Mouse (Mus musculus): ENCODE results near the gene Ms4a14. TPM values are rescaled to one million over a fixed set of nuclear protein-coding genes. Genes with fewer than 3 reads are reported as not detected.
"Not testable (repeated sequence)": the region's sequence is repeated elsewhere in the genome, so short reads cannot be mapped to it uniquely, and the experiment has no call there.

Ms4a14 gene
- total RNA-seq (2017), result not detected in 2 replicates

GRCm38 (mm10) chr19:11314354-11314753 is at the start of gene Ms4a14:
Gene Ms4a14 (minus strand): TSS chr19:11314454.
- ATAC-seq (ENCODE audit: extremely low read depth, insufficient number of reproducible peaks, low FRiP score, poor library complexity, severe bottlenecking), result no peak

- peak; percentile 51; the same call in 1 of the 2 replicates for ATAC-seq (ENCODE audit: extremely low read depth, insufficient number of reproducible peaks, low FRiP score, poor library complexity, severe bottlenecking)
Measured at GRCm38 (mm10) chr19:11362002-11362401, 47.7 kb upstream of the Ms4a14 start.

- ATAC-seq (ENCODE audit: extremely low read depth, insufficient number of reproducible peaks, low FRiP score, poor library complexity, severe bottlenecking), result peak; percentile 55; the same call in 1 of the 2 replicates
Measured at GRCm38 (mm10) chr19:11360106-11360505, 45.9 kb upstream of the Ms4a14 start.

GRCm38 (mm10) chr19:11355730-11356129 is 41.5 kb upstream of the Ms4a14 start:
- ATAC-seq (ENCODE audit: extremely low read depth, insufficient number of reproducible peaks, low FRiP score, poor library complexity, severe bottlenecking), result peak; percentile 51; the same call in 1 of the 2 replicates

- ATAC-seq (ENCODE audit: extremely low read depth, insufficient number of reproducible peaks, low FRiP score, poor library complexity, severe bottlenecking), result peak; percentile 60; the same call in 1 of the 2 replicates
Measured at GRCm38 (mm10) chr19:11351878-11352277, 37.6 kb upstream of the Ms4a14 start.

GRCm38 (mm10) chr19:11349698-11350481 is 35.6 kb upstream of the Ms4a14 start:
- no peak for ATAC-seq (ENCODE audit: extremely low read depth, insufficient number of reproducible peaks, low FRiP score, poor library complexity, severe bottlenecking)

- no peak for ATAC-seq (ENCODE audit: extremely low read depth, insufficient number of reproducible peaks, low FRiP score, poor library complexity, severe bottlenecking)
Measured at GRCm38 (mm10) chr19:11343992-11344391, 29.7 kb upstream of the Ms4a14 start.

- ATAC-seq (ENCODE audit: extremely low read depth, insufficient number of reproducible peaks, low FRiP score, poor library complexity, severe bottlenecking), result no peak
Measured at GRCm38 (mm10) chr19:11343147-11343546, 28.9 kb upstream of the Ms4a14 start.

GRCm38 (mm10) chr19:11335932-11336331 is 21.7 kb upstream of the Ms4a14 start, which contains the start of gene Ms4a7:
Gene Ms4a7 (minus strand): TSS chr19:11336146.
- ATAC-seq (ENCODE audit: extremely low read depth, insufficient number of reproducible peaks, low FRiP score, poor library complexity, severe bottlenecking), result peak; percentile 26; the same call in 1 of the 2 replicates

- ATAC-seq (ENCODE audit: extremely low read depth, insufficient number of reproducible peaks, low FRiP score, poor library complexity, severe bottlenecking), result no peak
Measured at GRCm38 (mm10) chr19:11321123-11321522, 6.9 kb upstream of the Ms4a14 start.

GRCm38 (mm10) chr19:11316786-11317185 is 2.5 kb upstream of the Ms4a14 start:
- ATAC-seq (ENCODE audit: extremely low read depth, insufficient number of reproducible peaks, low FRiP score, poor library complexity, severe bottlenecking), result no peak

GRCm38 (mm10) chr19:11308888-11309287 is 5.4 kb downstream of the Ms4a14 start:
- no peak for ATAC-seq (ENCODE audit: extremely low read depth, insufficient number of reproducible peaks, low FRiP score, poor library complexity, severe bottlenecking)

- not testable (repeated sequence) for ATAC-seq (ENCODE audit: extremely low read depth, insufficient number of reproducible peaks, low FRiP score, poor library complexity, severe bottlenecking)
Measured at GRCm38 (mm10) chr19:11299529-11299928, 14.7 kb downstream of the Ms4a14 start.

- ATAC-seq (ENCODE audit: extremely low read depth, insufficient number of reproducible peaks, low FRiP score, poor library complexity, severe bottlenecking), result no peak
Measured at GRCm38 (mm10) chr19:11298939-11299338, 15.3 kb downstream of the Ms4a14 start.

GRCm38 (mm10) chr19:11293616-11294015 is 20.6 kb downstream of the Ms4a14 start:
- ATAC-seq (ENCODE audit: extremely low read depth, insufficient number of reproducible peaks, low FRiP score, poor library complexity, severe bottlenecking), result not testable (repeated sequence)

- ATAC-seq (ENCODE audit: extremely low read depth, insufficient number of reproducible peaks, low FRiP score, poor library complexity, severe bottlenecking), result no peak
Measured at GRCm38 (mm10) chr19:11292990-11293389, 21.3 kb downstream of the Ms4a14 start.

GRCm38 (mm10) chr19:11283773-11284172 is 30.5 kb downstream of the Ms4a14 start, which contains the start of gene Ms4a5:
Gene Ms4a5 (minus strand): TSS chr19:11283873.
- no peak for ATAC-seq (ENCODE audit: extremely low read depth, insufficient number of reproducible peaks, low FRiP score, poor library complexity, severe bottlenecking)

- ATAC-seq (ENCODE audit: extremely low read depth, insufficient number of reproducible peaks, low FRiP score, poor library complexity, severe bottlenecking), result no peak
Measured at GRCm38 (mm10) chr19:11280223-11280622, 34.0 kb downstream of the Ms4a14 start.

GRCm38 (mm10) chr19:11276431-11276830 is 37.8 kb downstream of the Ms4a14 start:
- ATAC-seq (ENCODE audit: extremely low read depth, insufficient number of reproducible peaks, low FRiP score, poor library complexity, severe bottlenecking), result no peak

- no peak for ATAC-seq (ENCODE audit: extremely low read depth, insufficient number of reproducible peaks, low FRiP score, poor library complexity, severe bottlenecking)
Measured at GRCm38 (mm10) chr19:11266956-11267355, 47.3 kb downstream of the Ms4a14 start.

All from neutrophil, adult 5-6 weeks (primary cell).